Mouse (Mus musculus): ENCODE measurements at regions not wholly inside any gene's neighbourhood (a gene's known extent, or its start where the extent isn't known, plus 50 kb on each side); places are given as distances from the start of the nearest gene placed in this dataset.

- Histone ChIP-seq H3K36me3 (ENCODE audit: control insufficient read depth, insufficient read depth, low read length) (no peaks in the 10 kb centered on the region), H3K4me1 (ENCODE audit: control insufficient read depth, insufficient read depth, insufficient read length) (peaks cover 5% of the 10 kb centered on the region; the same call in 1 of the 2 replicates), H3K27me3 (ENCODE audit: control insufficient read depth, insufficient read depth, low read length) (no peaks in the 10 kb centered on the region), H3K4me3 (ENCODE audit: extremely low read depth, insufficient read depth, insufficient read length) (no peak overlapping the region), H3K27ac (ENCODE audit: insufficient read depth, low read length) (no peak overlapping the region)
- TF ChIP-seq CTCF (IDR thresholded peaks at IDR 0.05; ENCODE audit: extremely low read depth, insufficient read depth, insufficient read length, insufficient replicate concordance) (no peak), POLR2A (IDR thresholded peaks at IDR 0.05; ENCODE audit: low read depth, low read length) (no peak)
- no peak for DNase-seq (ENCODE audit: low read depth in 1 of 2, low spot score in 2 of 2)
- WGBS, result 86% methylated on average over 3 of the region's 3 CpGs
Observed at GRCm38 (mm10) chr4:45746451-45746850, 52.4 kb upstream of the Aldh1b1 start.

- H3K4me1 ChIP-seq (ENCODE audit: control insufficient read depth, insufficient read depth, insufficient read length), result peaks cover 5% of the 10 kb centered on the region; the same call in 1 of the 2 replicates
- no peaks in the 10 kb centered on the region for H3K36me3 ChIP-seq (ENCODE audit: control insufficient read depth, insufficient read depth, low read length)
- no peaks in the 10 kb centered on the region for H3K27me3 ChIP-seq (ENCODE audit: control insufficient read depth, insufficient read depth, low read length)
- 64% methylated on average over 9 of the region's 9 CpGs for whole genome bisulfite sequencing
- DNase-seq (ENCODE audit: low read depth in 1 of 2, low spot score in 2 of 2), result no peak
- TF ChIP-seq POLR2A (IDR thresholded peaks at IDR 0.05; ENCODE audit: low read depth, low read length) (no peak), CTCF (IDR thresholded peaks at IDR 0.05; ENCODE audit: extremely low read depth, insufficient read depth, insufficient read length, insufficient replicate concordance) (no peak)
- H3K4me3 ChIP-seq (ENCODE audit: extremely low read depth, insufficient read depth, insufficient read length), result no peak overlapping the region
- no peak overlapping the region for H3K27ac ChIP-seq (ENCODE audit: insufficient read depth, low read length)
Observed at GRCm38 (mm10) chr4:45745746-45746145, 53.1 kb upstream of the Aldh1b1 start.

- Histone ChIP-seq H3K27me3 (ENCODE audit: control insufficient read depth, insufficient read depth, low read length) (no peaks in the 10 kb centered on the region), H3K27ac (ENCODE audit: insufficient read depth, low read length) (no peak overlapping the region), H3K4me1 (ENCODE audit: control insufficient read depth, insufficient read depth, insufficient read length) (peaks cover 5% of the 10 kb centered on the region; the same call in 1 of the 2 replicates), H3K4me3 (ENCODE audit: extremely low read depth, insufficient read depth, insufficient read length) (no peak overlapping the region), H3K36me3 (ENCODE audit: control insufficient read depth, insufficient read depth, low read length) (no peaks in the 10 kb centered on the region)
- 88% methylated on average over 4 of the region's 4 CpGs for WGBS
- no peak for TF ChIP-seq CTCF (IDR thresholded peaks at IDR 0.05; ENCODE audit: extremely low read depth, insufficient read depth, insufficient read length, insufficient replicate concordance)
- no peak for TF ChIP-seq POLR2A (IDR thresholded peaks at IDR 0.05; ENCODE audit: low read depth, low read length)
- no peak for DNase-seq (ENCODE audit: low read depth in 1 of 2, low spot score in 2 of 2)
Observed at GRCm38 (mm10) chr4:45744849-45745407, 53.9 kb upstream of the Aldh1b1 start.

GRCm38 (mm10) chr4:45740779-45741365, 58.0 kb upstream of the Aldh1b1 start:
- H3K27ac ChIP-seq (ENCODE audit: insufficient read depth, low read length), result no peak overlapping the region
- H3K4me3 ChIP-seq (ENCODE audit: extremely low read depth, insufficient read depth, insufficient read length), result no peak overlapping the region
- no peaks in the 10 kb centered on the region for H3K4me1 ChIP-seq (ENCODE audit: control insufficient read depth, insufficient read depth, insufficient read length)
- DNase-seq (ENCODE audit: low read depth in 1 of 2, low spot score in 2 of 2), result no peak
- H3K36me3 ChIP-seq (ENCODE audit: control insufficient read depth, insufficient read depth, low read length), result no peaks in the 10 kb centered on the region
- TF ChIP-seq CTCF (IDR thresholded peaks at IDR 0.05; ENCODE audit: extremely low read depth, insufficient read depth, insufficient read length, insufficient replicate concordance), result no peak
- TF ChIP-seq POLR2A (IDR thresholded peaks at IDR 0.05; ENCODE audit: low read depth, low read length), result no peak
- 89% methylated on average over 12 of the region's 12 CpGs for WGBS
- no peaks in the 10 kb centered on the region for H3K27me3 ChIP-seq (ENCODE audit: control insufficient read depth, insufficient read depth, low read length)

GRCm38 (mm10) chr4:45740319-45740718, 58.5 kb upstream of the Aldh1b1 start:
- WGBS, result 92% methylated on average over 5 of the region's 5 CpGs
- DNase-seq (ENCODE audit: low read depth in 1 of 2, low spot score in 2 of 2), result no peak
- no peak for TF ChIP-seq CTCF (IDR thresholded peaks at IDR 0.05; ENCODE audit: extremely low read depth, insufficient read depth, insufficient read length, insufficient replicate concordance)
- no peak for TF ChIP-seq POLR2A (IDR thresholded peaks at IDR 0.05; ENCODE audit: low read depth, low read length)
- Histone ChIP-seq H3K27ac (ENCODE audit: insufficient read depth, low read length) (no peak overlapping the region), H3K4me3 (ENCODE audit: extremely low read depth, insufficient read depth, insufficient read length) (no peak overlapping the region), H3K4me1 (ENCODE audit: control insufficient read depth, insufficient read depth, insufficient read length) (no peaks in the 10 kb centered on the region), H3K36me3 (ENCODE audit: control insufficient read depth, insufficient read depth, low read length) (no peaks in the 10 kb centered on the region), H3K27me3 (ENCODE audit: control insufficient read depth, insufficient read depth, low read length) (no peaks in the 10 kb centered on the region)

GRCm38 (mm10) chr4:45739696-45740095, 59.1 kb upstream of the Aldh1b1 start:
- no peak overlapping the region for H3K27ac ChIP-seq (ENCODE audit: insufficient read depth, low read length)
- H3K27me3 ChIP-seq (ENCODE audit: control insufficient read depth, insufficient read depth, low read length), result no peaks in the 10 kb centered on the region
- no peaks in the 10 kb centered on the region for H3K36me3 ChIP-seq (ENCODE audit: control insufficient read depth, insufficient read depth, low read length)
- DNase-seq (ENCODE audit: low read depth in 1 of 2, low spot score in 2 of 2), result no peak
- 79% methylated on average over 3 of the region's 3 CpGs for WGBS
- H3K4me1 ChIP-seq (ENCODE audit: control insufficient read depth, insufficient read depth, insufficient read length), result no peaks in the 10 kb centered on the region
- H3K4me3 ChIP-seq (ENCODE audit: extremely low read depth, insufficient read depth, insufficient read length), result no peak overlapping the region
- no peak for TF ChIP-seq POLR2A (IDR thresholded peaks at IDR 0.05; ENCODE audit: low read depth, low read length)
- TF ChIP-seq CTCF (IDR thresholded peaks at IDR 0.05; ENCODE audit: extremely low read depth, insufficient read depth, insufficient read length, insufficient replicate concordance), result no peak

- Histone ChIP-seq H3K4me3 (ENCODE audit: extremely low read depth, insufficient read depth, insufficient read length) (no peak overlapping the region), H3K27me3 (ENCODE audit: control insufficient read depth, insufficient read depth, low read length) (no peaks in the 10 kb centered on the region), H3K27ac (ENCODE audit: insufficient read depth, low read length) (no peak overlapping the region), H3K4me1 (ENCODE audit: control insufficient read depth, insufficient read depth, insufficient read length) (no peaks in the 10 kb centered on the region), H3K36me3 (ENCODE audit: control insufficient read depth, insufficient read depth, low read length) (no peaks in the 10 kb centered on the region)
- WGBS, result 79% methylated on average over 9 of the region's 9 CpGs
- no peak for TF ChIP-seq POLR2A (IDR thresholded peaks at IDR 0.05; ENCODE audit: low read depth, low read length)
- no peak for TF ChIP-seq CTCF (IDR thresholded peaks at IDR 0.05; ENCODE audit: extremely low read depth, insufficient read depth, insufficient read length, insufficient replicate concordance)
- no peak for DNase-seq (ENCODE audit: low read depth in 1 of 2, low spot score in 2 of 2)
Observed at GRCm38 (mm10) chr4:45739168-45739567, 59.7 kb upstream of the Aldh1b1 start.
